Mouse (Mus musculus) urinary bladder, postnatal 25 days (tissue): ENCODE measurements at regions not wholly inside any gene's neighbourhood (a gene's known extent, or its start where the extent isn't known, plus 50 kb on each side); places are given as distances from the start of the nearest gene placed in this dataset.

ENCODE experiments used
- DNase-seq: peaks from one replicate; pipeline ENCODE4 v3.0.0; 2022; ENCODE audit warnings: low spot score

- peak; percentile 66 for DNase-seq
These were observed 61.2 kb downstream of the Pkdcc start for GRCm38 (mm10) chr17:83276000-83276891.

GRCm38 (mm10) chr17:83277117-83277947, 62.2 kb downstream of the Pkdcc start:
- DNase-seq, result peak; percentile 38

- no peak for DNase-seq
These were observed 63.1 kb downstream of the Pkdcc start for GRCm38 (mm10) chr17:83277948-83278924.

- DNase-seq, result no peak
These were observed 67.4 kb upstream of the Eml4 start for GRCm38 (mm10) chr17:83283328-83283727.

DNA sequence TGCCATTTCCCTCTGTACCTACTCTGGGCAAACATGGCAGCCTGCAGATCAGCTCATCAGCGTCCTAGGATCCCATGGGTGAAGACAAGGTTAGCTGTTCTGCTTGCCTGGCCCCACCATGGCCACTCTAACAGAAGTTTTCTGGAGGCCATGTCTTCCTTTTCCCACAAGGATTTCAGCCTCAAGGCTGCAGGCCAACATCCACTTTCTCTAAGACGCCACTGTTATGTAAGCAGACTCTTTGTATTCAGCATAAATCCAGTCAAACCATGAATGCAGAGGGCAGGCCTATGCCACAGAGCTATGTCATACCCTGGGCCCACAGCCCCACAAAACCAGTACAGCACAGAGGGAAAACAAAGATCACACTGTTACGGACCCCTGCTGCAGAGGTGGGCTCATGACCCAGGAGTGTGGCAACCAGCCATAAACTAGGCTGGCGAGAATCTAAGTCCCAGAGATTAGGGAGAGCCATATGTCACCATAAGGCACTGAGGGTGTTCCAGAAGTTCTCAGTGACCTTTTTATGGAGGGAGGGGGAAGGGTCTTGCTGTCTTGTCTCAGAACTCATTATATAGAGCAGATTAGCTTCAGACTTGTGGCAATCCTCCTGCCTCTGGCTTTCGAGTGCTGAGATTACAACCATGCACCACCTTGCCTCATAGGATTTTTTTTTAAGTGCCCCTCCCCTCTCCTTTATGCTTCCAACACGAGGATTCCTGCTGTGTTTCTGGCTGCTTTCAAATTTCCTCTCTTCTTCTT, 63.2 kb upstream of the Eml4 start:
- no peak for DNase-seq

DNA sequence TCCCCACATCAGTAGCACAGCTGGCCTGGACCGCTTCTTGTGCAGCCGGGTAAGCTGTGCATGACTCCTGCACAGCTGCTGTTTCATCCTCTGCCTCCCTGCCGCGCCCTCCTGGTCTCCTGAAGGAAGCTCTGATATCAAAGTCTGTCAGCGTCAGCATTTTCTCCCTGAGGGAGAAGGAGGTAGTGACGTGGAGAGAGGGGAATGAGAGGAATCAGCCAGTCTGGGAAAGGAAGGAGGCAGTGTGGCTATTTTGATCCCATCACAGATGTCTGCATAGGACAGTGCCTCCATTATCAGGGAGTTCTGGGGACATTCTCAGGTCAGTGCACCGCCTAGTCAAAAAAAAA, 62.6 kb upstream of the Eml4 start:
- DNase-seq, result no peak

DNA sequence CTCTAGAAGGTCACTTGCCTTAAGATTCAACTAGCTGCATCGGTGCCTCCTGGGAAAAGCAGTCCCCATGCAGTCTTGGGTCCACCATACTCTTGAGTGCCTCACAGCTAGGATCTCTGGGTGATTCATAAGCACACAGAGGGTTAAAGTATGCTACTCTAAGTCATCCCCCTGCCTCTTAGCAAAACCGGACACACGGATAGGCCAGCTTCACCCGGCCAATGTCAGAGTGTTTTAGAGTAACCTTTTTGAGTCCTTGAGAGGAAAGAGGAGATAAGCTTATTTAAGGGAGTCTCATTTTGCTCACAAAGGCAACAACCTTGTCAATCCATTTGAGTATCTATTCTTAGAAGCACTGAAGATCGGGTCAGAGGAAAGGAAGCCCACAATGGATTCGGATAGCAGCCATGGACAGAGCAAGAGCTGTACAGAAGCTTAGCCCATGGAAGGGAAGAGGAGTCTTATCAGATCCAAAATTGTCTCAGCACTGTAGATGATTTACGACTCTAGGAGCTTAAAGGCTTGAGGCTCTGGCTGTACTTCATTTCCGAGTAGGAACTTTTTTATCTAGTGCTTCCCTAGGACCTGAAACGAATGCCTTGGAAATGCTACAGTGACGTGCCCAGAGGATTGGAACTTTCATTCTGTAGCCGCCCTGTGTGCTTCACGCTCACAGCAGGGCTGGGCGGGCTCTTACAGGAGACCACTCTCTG, 55.0 kb upstream of the Eml4 start:
- DNase-seq, result no peak

- DNase-seq, result no peak
These were observed 53.2 kb upstream of the Eml4 start for GRCm38 (mm10) chr17:83297379-83298121.
